Mouse (Mus musculus) right cerebral cortex, postnatal 10 days (tissue): ENCODE results near the gene Pced1a.

Source experiments
- DNase-seq, 2 experiments: peaks; one replicate each; pipeline ENCODE4 v3.0.0; 2021; ENCODE audit warnings: low spot score in 2 of 2

Gene Pced1a

GRCm38 (mm10) chr2:130436769-130437168 lies 12.3 kb upstream of the Pced1a start:
- no peak for DNase-seq

- DNase-seq = peak; percentile 34 to 72
Measured at GRCm38 (mm10) chr2:130433152-130433551, 8.7 kb upstream of the Pced1a start.

- DNase-seq = no peak
Measured at GRCm38 (mm10) chr2:130432157-130432556, 7.7 kb upstream of the Pced1a start.

DNA sequence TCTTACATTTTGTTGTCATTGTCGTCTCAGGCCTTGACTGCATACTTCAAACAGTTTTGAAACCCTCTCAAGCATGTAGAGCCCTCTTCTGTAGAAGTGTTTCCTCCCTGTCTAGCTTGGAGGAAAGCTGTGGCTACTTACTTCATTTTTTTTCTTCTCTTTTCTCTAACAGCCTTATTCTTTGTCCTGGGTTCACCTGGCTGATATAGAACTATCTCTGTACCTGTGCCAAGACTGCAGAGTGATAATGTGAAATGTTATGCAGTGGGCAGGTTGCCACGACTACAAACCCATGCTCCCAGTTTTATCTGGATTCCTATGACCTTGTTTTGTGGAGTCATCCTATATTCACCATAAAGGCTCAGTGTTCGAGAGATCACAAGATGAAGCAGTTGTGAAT lies 6.0 kb upstream of the Pced1a start:
- no peak for DNase-seq

GRCm38 (mm10) chr2:130429851-130430250 lies 5.3 kb upstream of the Pced1a start:
- no peak for DNase-seq

- no peak for DNase-seq
Measured at GRCm38 (mm10) chr2:130425112-130425511, 611 bp upstream of the Pced1a start.

DNA sequence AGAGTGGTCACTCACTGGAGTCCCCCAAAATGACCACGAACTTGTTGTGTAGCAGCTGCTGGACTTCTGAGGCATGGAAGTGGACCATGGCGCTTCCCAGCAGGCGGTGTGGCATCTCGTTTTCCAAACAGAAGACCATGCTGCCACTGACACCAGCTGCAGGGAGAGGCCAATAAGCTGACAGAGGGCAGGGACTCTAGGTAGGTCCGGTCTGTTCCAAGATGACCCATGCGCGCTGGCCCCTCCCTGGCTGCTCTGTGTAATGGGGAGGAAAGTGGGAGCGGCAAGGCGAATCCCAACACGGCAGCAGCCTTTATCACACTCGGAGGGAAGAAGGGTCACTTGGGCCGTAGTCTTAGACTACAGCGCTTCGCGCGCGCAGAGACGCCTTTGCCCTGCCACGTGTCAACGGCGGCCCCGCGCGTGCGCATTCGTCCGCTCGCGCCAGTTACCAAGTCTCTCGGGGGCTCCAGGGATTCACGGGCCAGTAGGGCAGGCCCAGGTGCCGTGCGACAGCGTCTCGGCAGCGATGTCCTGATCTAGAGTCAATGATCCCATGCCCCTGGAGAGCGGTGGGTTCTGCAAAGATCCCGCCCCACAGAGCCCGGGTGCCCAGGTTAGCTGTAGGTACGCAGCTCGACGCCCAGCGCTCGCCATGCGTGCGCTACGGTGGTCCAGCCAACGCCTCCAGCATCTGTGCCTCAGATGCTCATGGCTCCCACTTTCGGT lies 940 bp downstream of the Pced1a start:
- DNase-seq = peak; percentile 87 to 89

- DNase-seq = peak in 1 of 2 experiments; percentile 45
Measured at GRCm38 (mm10) chr2:130421781-130422620, 2.5 kb downstream of the Pced1a start.

DNA sequence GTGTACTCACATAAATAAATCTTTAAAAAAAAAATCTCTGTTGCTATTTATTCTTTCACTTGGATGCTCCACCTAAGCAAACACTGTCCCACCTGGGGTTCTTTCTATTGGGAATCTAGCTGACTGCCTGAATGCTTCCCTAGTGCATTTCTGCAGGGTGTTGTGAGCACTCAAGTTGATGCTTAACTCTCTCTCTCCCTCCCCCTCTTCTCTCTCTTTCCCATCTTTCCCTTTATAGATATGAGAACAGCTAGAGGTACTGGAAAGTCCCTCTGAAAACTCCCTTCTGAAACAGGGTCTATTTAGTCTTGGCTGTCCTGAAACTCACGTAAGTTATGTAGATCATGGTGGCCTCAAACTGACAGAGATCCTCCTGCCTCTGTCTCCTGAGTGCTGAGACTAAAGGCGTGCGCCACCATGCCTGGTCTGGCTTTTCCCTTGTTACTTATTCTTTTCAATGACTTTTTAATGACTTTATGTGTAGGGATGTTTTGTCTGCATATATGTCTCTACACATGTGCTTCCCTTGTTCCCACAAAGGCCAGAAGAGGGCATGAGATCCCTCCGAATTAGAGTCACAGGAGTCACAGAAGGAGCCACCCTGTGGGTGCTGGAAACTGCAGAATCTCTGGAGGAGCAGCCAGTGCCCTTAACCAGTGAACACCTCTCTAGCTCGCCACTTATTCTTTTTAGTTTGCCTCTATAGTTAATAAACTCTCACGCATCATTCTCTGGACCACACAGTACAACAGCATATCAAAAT lies 10.2 kb downstream of the Pced1a start:
- DNase-seq = no peak

GRCm38 (mm10) chr2:130412775-130413174 lies 11.7 kb downstream of the Pced1a start:
- DNase-seq = no peak

DNA sequence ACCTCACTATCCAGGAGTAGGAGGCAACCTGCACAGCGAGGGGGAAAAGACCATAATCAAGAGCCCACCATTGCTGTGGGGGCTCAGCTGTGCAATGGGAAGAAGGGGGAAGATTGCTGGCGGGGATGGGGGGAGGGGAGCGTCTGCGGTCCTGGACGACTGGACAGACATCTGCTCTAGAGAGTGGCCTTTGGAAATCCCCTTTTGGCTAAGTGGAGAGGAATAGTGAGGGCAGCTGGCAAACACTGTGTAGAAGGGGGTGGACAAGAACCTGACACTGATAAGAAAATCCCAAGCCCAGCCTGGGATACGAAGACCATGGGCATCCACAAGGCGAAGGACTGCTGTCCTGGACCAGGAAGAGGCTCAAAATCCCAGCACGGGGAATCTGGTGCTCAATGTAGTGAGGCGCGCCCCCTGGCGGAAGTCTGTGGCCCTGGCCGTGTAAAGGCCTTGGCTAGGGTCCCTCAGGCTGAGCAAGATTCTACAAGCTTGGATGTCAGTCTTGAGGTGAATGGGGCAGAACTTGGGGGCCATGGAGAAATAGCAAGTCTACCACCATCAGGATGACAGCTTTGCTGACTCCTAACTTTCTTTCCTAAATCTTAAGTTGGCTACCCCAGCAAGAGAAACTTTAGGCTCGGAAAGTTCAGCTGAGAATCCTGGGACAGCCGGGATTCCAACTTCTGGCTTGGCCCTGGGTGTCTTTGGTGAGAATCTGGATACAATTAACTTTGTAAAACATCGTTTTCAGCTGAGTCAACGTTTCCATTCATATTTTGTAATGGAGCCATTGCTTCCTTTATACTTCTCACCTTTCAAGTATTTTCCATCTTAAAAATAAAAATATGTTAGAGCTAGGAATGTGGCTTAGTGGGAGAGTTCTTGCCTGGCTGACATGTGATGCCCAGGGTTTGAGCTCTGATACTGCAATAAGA lies 12.7 kb downstream of the Pced1a start:
- DNase-seq = peak; percentile 74 to 84

DNA sequence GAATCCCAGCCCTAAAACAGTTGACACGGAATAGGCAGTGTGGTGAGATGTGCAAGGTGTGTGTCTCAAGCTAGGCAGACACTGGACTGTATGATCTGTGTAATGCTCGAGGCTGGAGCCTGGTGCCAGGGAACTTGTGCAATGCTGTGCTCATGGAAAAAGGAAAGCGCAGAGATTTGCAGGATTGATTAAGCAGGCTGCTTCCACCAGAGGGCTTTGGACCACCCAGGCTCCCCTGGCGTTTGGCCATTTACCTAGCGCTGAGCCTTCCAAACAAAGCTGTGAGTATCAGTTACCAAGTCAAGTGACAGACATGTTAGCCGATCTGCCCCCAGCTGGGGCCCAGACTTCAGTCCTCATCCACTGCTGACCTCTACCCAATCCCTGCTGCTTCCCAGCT lies 16.3 kb downstream of the Pced1a start:
- no peak for DNase-seq

- no peak for DNase-seq
Measured at GRCm38 (mm10) chr2:130406178-130406577, 18.3 kb downstream of the Pced1a start, which contains the start of gene Tmem239. Gene Tmem239 (plus strand): TSS chr2:130406478.

DNA sequence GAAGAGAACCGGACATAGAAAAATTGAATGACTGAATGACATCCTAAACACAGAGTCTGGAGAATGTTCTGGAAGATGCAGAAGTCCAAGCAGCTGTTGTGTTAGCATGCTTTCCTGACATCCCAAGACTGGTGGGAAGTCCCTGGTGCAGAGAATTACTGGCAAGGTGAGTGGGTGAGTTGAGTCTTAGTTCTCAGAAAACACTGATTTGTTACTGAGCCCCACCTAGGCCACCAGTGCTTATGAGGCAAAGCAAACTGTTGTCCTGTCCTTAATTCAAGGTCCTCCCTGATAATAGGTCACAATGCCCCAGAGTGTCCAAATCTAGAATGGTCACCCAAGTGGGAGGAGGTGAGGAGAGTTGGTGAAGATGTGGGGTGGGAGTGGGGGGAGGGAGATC lies 19.6 kb downstream of the Pced1a start, which contains the start of the genes Gm28372 and 1700020A23Rik:
Gene Gm28372, plus strand, starts transcription at position 301 of the 400 bp plus-strand sequence.
Gene 1700020A23Rik, plus strand, starts transcription at position 321 of the 400 bp plus-strand sequence.
- DNase-seq = no peak

- no peak for DNase-seq
Measured at GRCm38 (mm10) chr2:130401891-130402290, 22.6 kb downstream of the Pced1a start.

DNA sequence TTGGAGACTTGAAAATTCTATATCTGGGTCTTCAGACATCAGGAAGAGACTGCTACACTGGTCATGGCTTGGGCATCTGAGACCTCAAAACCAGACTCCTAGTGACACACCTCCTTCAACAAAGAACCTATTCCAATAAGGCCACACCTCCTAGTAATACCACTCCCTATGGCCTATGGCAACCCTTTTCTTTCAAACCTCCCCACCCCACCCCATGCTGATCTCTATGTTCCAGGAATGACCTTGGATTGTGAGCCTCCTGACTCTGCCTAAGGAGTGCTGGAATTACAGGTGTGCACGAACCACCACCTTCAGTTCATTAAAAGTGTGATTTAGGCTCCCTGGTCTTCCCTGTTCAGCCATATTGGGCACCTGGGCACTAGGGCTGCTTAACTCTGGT lies 24.5 kb downstream of the Pced1a start:
- DNase-seq = no peak

GRCm38 (mm10) chr2:130398091-130398490 lies 26.4 kb downstream of the Pced1a start:
- DNase-seq = no peak

DNA sequence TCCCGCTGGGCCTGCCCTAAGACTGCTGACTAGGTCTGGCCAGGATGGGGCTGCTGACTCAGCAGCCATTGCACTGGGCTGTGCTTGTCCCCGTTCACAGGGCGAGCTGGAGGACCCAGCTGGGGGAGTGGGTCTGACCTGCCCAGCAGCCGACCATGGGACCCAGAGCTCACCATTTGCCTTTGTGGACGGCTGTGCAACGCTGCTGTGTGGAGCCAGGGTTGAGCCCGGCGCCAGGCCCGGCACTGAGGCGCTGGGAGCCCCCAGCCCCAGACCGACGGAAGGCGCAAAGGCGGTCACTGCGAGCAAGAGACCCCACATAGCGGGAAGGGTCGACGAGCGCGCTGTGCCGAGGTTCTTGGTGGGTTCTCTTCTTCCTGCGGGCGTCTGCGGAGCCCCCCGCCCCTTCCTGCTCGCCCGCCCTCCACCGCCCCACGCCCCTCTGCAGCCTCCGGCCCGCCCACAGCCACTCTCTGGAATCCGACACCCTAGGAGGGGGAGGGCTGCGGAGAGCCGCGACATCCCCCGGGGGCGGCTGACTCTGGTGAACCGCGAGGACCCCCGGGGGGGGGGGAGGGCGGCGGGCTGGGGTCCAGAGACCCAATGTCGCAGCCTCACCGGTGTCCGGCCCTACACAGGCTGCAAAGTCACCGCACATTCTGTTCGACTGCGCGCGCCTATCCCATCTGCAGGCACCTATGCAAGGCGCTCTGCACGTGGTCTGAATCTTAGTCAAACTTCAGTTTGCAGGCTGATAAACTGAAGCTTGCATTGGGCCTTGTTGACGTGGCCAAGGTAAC lies 27.1 kb downstream of the Pced1a start, which contains the start of gene Cpxm1:
Gene Cpxm1, minus strand, starts transcription at position 389 of the 800 bp plus-strand sequence.
- DNase-seq = no peak

DNA sequence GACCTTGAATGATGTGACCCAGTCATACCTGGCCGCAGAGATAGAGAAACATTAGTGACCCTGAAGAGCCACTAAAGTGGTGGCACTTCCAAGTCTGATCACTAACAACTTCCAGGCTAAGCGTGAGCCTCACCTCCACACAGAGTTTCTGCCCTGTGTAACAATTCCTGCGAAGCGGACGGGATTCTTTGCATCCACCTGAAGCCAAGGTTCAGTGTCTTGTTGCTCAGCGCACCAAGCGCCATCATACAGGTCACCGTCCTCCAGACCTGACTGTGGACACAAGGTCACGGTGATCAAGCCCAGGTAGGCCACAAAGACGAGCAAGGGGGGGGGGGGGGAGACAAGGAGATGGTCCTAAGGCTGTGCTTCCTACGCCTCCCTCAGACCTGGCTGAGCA lies 28.8 kb downstream of the Pced1a start:
- no peak for DNase-seq

DNA sequence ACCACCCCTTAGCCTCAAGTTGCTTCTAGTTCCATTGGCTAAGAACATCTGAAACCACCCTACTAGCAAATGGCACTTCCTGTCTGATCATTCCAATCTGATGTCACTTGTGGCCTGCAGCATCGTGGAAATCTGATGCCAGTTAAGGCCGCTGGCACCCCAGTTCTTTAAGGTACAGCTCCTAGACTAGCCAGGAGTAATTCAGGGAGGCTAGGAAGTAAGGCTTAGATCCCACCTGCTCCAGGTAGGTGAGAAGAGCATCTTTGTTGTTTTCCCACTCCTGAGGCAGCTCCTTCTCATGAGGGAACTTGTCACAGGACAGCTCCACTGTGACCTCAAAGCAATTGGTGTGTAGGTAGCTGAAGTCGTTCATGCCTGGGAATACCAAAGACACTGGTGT lies 31.7 kb downstream of the Pced1a start:
- DNase-seq = no peak
